Mouse (Mus musculus) hindbrain, postnatal 0 days (tissue): ENCODE measurements around the gene Fam107b. TPM values are rescaled to one million over a fixed set of nuclear protein-coding genes. Genes with fewer than 3 reads are reported as not detected.
"Not testable (repeated sequence)": the region's sequence is repeated elsewhere in the genome, so short reads cannot be mapped to it uniquely, and the experiment has no call there.

Experiments
- ATAC-seq: fragments of 200-750 bp; cut with Nextera tagmentation; 2 replicates; pipeline ENCODE4 v1.8.0; 2017; ENCODE audit warnings: mild to moderate bottlenecking, moderate TSS enrichment, moderate library complexity
- DNase-seq: peaks from one replicate; pipeline ENCODE4 v3.0.0-alpha.2; 2015; ENCODE audit warnings: low spot score
- H3K27ac ChIP-seq: fragments of 300-500 bp; sonication (generic); 2 replicates; pipeline ENCODE4 v1.5.1; 2014; ENCODE audit warnings: mild to moderate bottlenecking
- H3K27me3 ChIP-seq: fragments of 300-500 bp; sonication (generic); 2 replicates; pipeline ENCODE4 v1.6.1; 2014; ENCODE audit warnings: low read length, mixed read lengths; ENCODE audit not compliant: insufficient read depth
- H3K36me3 ChIP-seq: fragments of 300-500 bp; sonication (generic); 2 replicates; pipeline ENCODE4 v1.6.1; 2014; ENCODE audit warnings: low read length, mixed read lengths; ENCODE audit not compliant: insufficient read depth
- H3K4me1 ChIP-seq: fragments of 300-500 bp; sonication (generic); 2 replicates; pipeline ENCODE4 v1.6.1; 2014; ENCODE audit warnings: antibody characterized with exemption, low read length, mixed read lengths; ENCODE audit not compliant: insufficient read depth
- H3K4me2 ChIP-seq: fragments of 300-500 bp; sonication (generic); 2 replicates; pipeline ENCODE4 v1.6.1; 2014; ENCODE audit warnings: low read depth, mild to moderate bottlenecking, low read length, moderate library complexity, mixed read lengths
- H3K4me3 ChIP-seq: fragments of 300-500 bp; sonication (generic); 2 replicates; pipeline ENCODE4 v1.5.1; 2014; ENCODE audit warnings: low read length
- H3K9ac ChIP-seq: fragments of 300-500 bp; sonication (generic); replicated peaks from 2 replicates; pipeline ENCODE4 v1.6.1; 2014; ENCODE audit warnings: mild to moderate bottlenecking, low read length, moderate library complexity, mixed read lengths
- H3K9me3 ChIP-seq: fragments of 300-500 bp; sonication (generic); 2 replicates; pipeline ENCODE4 v1.6.1; 2016; ENCODE audit warnings: low read length, mixed read lengths
- CTCF ChIP-seq: IDR thresholded peaks from 2 replicates; pipeline ENCODE4 v1.5.1; 2016; ENCODE audit warnings: antibody characterized with exemption, control low read depth, low read depth
- WGBS: fragments of 180-500 bp; shearing (Covaris S2); extraction: QIAGEN DNeasy Blood & Tissue Kit; methylation state at CpG from one replicate; pipeline ENCODE4 v1.1.7; 2014; 5-methylcytosine and 5-hydroxymethylcytosine counted together
- polyA plus RNA-seq: library from polyadenylated mRNA; unstranded; fragments of >200 nt; fragmentation: Nextera tagmentation; extraction: Ambion mirVana; gene quantifications from 2 replicates; pipeline ENCODE4 v1.2.1, GENCODE M21; 2015
- total RNA-seq: library from RNA; depleted of rRNA; stranded (reverse); fragments of >200 nt; gene quantifications from 2 replicates; pipeline ENCODE4 v1.2.3, GENCODE M21; 2014

Gene Fam107b
- total and polyA plus RNA-seq, 2 experiments from 2014 or later: 23.6 to 41.3 TPM

DNA sequence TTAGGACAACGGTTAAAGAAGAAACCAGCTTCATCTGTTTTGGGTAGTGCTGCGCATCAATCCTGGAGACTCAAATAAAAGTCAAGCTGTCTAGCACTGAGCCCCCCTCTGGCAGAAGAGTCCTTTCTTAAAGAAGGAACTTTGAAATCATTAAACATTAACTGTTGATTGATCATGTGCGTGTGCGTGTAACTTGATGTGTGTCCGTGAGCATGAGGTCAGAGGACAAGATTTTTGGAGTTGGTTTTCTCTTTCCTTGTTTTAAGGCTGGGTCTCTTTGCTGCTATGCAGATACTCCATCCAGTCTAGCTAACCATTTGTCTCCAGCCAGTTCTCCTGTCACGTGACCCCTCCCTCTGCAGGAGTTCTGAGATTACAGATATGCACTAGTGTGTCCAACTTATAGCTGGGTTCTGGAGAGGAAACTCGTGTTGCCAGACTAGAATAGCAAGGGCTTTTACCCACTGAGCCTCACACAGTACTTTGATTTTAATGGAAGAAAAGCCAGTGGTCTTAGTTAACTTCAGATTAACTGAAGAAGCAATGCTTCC is 132.4 kb downstream of the Fam107b start:
- Histone ChIP-seq H3K4me3 (no peak overlapping the region), H3K27ac (no peak overlapping the region), H3K36me3 (no peaks in the 10 kb centered on the region), H3K9me3 (no peaks in the 10 kb centered on the region), H3K4me2 (no peak overlapping the region), H3K4me1 (no peaks in the 10 kb centered on the region), H3K9ac (no peak overlapping the region), H3K27me3 (no peaks in the 10 kb centered on the region)
- ATAC-seq (no peak), DNase-seq (no peak)
- TF ChIP-seq CTCF: no peak
- WGBS: 85% methylated on average over 7 of the region's 7 CpGs

DNA sequence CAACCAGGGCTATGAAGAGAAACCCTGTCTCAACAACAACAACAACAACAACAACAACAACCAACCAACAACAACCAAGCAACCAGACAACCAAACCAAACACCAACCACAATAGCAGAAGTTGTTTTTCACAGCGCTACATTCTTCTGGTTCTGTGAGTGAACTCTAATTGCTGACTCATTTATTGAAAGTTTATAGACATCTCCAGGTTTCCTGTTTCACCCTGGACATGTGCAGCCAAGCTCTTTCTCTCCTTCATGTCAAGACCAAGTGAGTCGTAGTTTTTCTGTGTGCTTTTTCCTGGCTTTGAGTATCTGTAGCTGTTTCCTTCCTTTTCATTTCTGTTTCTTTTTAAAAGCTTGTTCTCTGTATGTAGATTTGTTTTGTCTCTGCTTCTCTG is 133.5 kb downstream of the Fam107b start:
- H3K9me3 ChIP-seq: no peaks in the 10 kb centered on the region
- no peak for ATAC-seq
- no peaks in the 10 kb centered on the region for H3K36me3 ChIP-seq
- H3K27ac ChIP-seq: no peak overlapping the region
- H3K9ac ChIP-seq: no peak overlapping the region
- no peak overlapping the region for H3K4me2 ChIP-seq
- TF ChIP-seq CTCF: no peak
- no peaks in the 10 kb centered on the region for H3K4me1 ChIP-seq
- no peak for DNase-seq
- H3K27me3 ChIP-seq: no peaks in the 10 kb centered on the region
- WGBS: 85% methylated on average over 2 of the region's 2 CpGs
- no peak overlapping the region for H3K4me3 ChIP-seq

DNA sequence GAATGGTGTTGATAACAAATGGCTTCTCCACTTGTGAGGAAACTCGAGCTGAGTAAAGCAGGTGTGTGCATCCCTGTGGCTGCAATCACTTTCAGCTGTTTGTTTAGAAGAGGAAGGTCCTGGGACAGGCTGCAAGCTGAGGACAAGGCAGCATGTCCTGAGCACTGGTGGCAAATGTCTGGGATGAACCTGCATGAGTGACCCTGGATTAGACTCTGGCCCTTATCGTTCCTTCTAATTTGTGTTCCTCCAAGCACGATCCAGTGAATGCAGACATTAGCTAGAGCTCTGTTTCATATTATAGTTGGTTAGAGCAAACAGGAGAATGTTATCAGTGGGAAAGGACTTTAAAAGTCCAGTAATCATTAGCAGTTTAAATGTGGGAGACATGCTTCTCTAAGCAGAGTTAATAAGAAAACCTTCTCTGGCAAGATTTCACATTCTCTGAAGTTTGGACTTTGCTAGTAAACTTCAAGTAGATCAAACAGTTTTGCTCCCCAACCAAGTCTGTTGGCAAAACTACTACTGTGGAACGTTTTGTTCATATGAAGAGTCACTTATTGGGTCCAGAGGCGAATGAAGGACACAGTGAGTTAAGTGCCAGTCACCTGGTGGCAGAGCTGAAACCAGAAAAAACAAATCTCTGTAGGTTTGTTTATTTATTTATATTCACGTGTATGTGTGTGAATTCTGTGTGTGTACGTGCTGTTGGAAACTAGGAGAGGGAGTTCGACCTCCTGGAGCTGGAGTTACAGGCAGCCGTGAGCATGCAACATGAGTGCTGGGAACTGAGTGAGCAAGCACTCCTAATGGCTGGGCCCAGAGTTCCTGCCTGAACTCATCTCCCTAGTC is 134.2 kb downstream of the Fam107b start:
- no peak overlapping the region for H3K4me3 ChIP-seq
- DNase-seq: no peak
- no peaks in the 10 kb centered on the region for H3K4me1 ChIP-seq
- no peaks in the 10 kb centered on the region for H3K27me3 ChIP-seq
- WGBS: 74% methylated on average over 9 of the region's 9 CpGs
- no peak overlapping the region for H3K4me2 ChIP-seq
- H3K36me3 ChIP-seq: no peaks in the 10 kb centered on the region
- H3K27ac ChIP-seq: no peak overlapping the region
- TF ChIP-seq CTCF: no peak
- no peak overlapping the region for H3K9ac ChIP-seq
- no peaks in the 10 kb centered on the region for H3K9me3 ChIP-seq
- ATAC-seq: no peak

DNA sequence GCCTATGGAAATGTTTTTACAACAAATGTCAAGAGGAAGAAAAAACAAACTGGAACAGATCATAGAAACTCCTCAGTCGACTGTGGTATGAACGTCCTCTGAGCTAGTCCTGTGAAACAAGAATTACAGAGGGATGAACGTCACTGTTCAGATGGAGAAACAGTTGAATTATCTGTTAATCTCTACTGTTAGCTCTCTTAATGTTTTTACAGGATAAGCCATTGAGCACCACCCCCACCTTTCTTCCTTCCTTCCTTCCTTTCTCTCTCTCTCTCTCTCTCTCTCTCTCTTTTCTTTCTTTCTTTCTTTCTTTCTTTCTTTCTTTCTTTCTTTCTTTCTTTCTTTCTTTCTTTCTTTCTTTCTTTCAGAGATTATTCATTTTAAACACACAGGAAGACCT is 135.0 kb downstream of the Fam107b start:
- H3K4me3 ChIP-seq, H3K36me3 ChIP-seq, ATAC-seq, H3K4me2 ChIP-seq, H3K27me3 ChIP-seq, DNase-seq, H3K9me3 ChIP-seq, H3K4me1 ChIP-seq, H3K27ac ChIP-seq, H3K9ac ChIP-seq: not testable (repeated sequence)
- 72% methylated on average over 3 of the region's 3 CpGs for WGBS

DNA sequence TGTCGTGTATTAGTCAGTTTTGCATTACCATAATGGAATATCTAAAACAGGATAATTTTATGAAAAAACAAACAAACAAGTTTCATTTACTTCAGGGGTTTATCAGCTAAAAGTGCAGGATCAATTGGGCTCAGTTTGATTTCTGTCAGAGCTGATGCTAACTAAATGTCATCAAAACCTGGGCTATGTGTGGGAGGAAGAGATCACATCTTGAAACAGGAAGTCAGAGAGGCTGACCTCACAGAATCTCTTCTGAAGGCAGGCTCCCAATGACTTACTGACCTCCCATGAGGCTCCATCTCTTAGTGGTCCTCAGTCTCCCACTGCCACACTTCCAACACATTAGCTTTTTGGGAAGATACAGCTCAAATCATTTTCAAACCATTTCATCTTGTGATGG is 136.9 kb downstream of the Fam107b start:
- Histone ChIP-seq H3K4me3 (no peak overlapping the region), H3K27me3 (no peaks in the 10 kb centered on the region), H3K4me2 (no peak overlapping the region), H3K9me3 (no peaks in the 10 kb centered on the region), H3K27ac (no peak overlapping the region), H3K9ac (no peak overlapping the region), H3K36me3 (no peaks in the 10 kb centered on the region), H3K4me1 (no peaks in the 10 kb centered on the region)
- DNase-seq (no peak), ATAC-seq (no peak)
- TF ChIP-seq CTCF: no peak
- WGBS: 97% methylated on average over 1 of the region's 1 CpGs

DNA sequence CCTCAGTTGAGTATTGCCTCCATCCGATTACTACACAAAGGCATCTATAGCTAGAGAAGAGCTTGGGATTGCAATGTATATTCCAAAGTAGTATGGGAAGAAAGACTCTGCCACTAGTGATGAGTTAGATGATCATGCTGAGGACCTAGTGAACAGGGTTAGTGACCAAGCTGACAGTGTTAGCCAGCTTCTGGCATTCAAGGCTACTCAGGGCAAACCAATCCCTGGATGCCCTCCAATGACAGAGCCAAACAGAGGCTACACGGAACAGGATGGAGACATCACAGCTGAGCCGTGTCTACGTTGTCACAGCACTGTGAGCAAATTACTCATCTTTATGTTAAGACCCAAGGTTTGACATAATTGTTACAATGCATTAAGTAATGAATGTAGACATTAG is 138.3 kb downstream of the Fam107b start:
- no peak overlapping the region for H3K9ac ChIP-seq
- 78% methylated on average over 4 of the region's 4 CpGs for WGBS

DNA sequence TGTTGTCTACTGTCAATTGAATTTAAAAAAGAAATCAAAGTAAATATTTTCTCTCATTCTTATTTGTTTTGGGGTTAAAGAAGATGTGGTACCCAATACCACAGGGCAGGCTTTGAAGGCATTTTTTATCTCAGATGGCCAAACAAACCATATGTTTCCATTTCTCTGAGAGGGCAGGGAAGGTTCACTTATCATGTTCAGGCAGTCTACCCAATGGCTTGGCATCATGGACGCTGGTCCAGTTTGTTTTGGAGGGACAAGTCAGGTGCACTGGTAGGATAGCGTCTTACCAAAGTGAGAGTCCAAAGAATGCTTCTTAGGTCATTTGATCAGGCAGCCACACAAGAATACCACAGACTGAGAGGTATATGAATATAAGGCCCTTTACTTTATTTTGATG is 139.6 kb downstream of the Fam107b start:
- DNase-seq: no peak
- no peak overlapping the region for H3K4me3 ChIP-seq
- H3K9ac ChIP-seq: no peak overlapping the region
- no peaks in the 10 kb centered on the region for H3K36me3 ChIP-seq
- no peak for TF ChIP-seq CTCF
- no peaks in the 10 kb centered on the region for H3K9me3 ChIP-seq
- no peak for ATAC-seq
- peaks cover 7% of the 10 kb centered on the region; the same call in 1 of the 2 replicates for H3K4me1 ChIP-seq
- H3K27me3 ChIP-seq: no peaks in the 10 kb centered on the region
- no peak overlapping the region for H3K27ac ChIP-seq
- 92% methylated on average over 2 of the region's 2 CpGs for WGBS
- no peak overlapping the region for H3K4me2 ChIP-seq

More for the DNA sequence above, 138.3 kb downstream of the Fam107b start:
- Histone ChIP-seq H3K4me1 (no peaks in the 10 kb centered on the region), H3K9me3 (no peaks in the 10 kb centered on the region), H3K4me2 (no peak overlapping the region), H3K36me3 (no peaks in the 10 kb centered on the region), H3K4me3 (no peak overlapping the region), H3K27me3 (no peaks in the 10 kb centered on the region), H3K27ac (no peak overlapping the region)
- DNase-seq: no peak
- no peak for ATAC-seq
- TF ChIP-seq CTCF: no peak
